Mouse (Mus musculus): ENCODE measurements around the gene Dnajb8. TPM values are rescaled to one million over a fixed set of nuclear protein-coding genes. Genes with fewer than 3 reads are reported as not detected.

The Dnajb8 gene
- total and polyA plus RNA-seq, 3 experiments: 0.29 TPM; not detected in 2

- no peak overlapping the region for H3K4me3 ChIP-seq
- no peaks in the 10 kb centered on the region for H3K79me2 ChIP-seq (replicated peaks; ENCODE audit: control insufficient read depth, insufficient read depth, low read length)
- no peak for TF ChIP-seq EP300 (IDR thresholded peaks at IDR 0.05; ENCODE audit: insufficient read depth, low read depth, low read length)
- no peak for TF ChIP-seq POLR2A (IDR thresholded peaks at IDR 0.05; ENCODE audit: insufficient read depth, low read depth, low read length)
- TF ChIP-seq CTCF (IDR thresholded peaks at IDR 0.05): no peak
- no peaks in the 10 kb centered on the region for H3K27me3 ChIP-seq (ENCODE audit: control insufficient read depth, insufficient read depth, low read length)
- no peak for DNase-seq
- no peaks in the 10 kb centered on the region for H3K36me3 ChIP-seq (ENCODE audit: control insufficient read depth, insufficient read depth, low read length)
- WGBS: 92% methylated on average over 1 of the region's 1 CpGs
- no peak overlapping the region for H3K27ac ChIP-seq
- intact Hi-C loops (cut with DNase I): no loop called here
- H3K4me1 ChIP-seq (ENCODE audit: control insufficient read depth, insufficient read depth, low read length): no peaks in the 10 kb centered on the region; the same call in 1 of the 2 replicates
- H3K9ac ChIP-seq (ENCODE audit: low read depth, low read length): no peak overlapping the region
Observed at GRCm38 (mm10) chr6:88265355-88265754, 43.3 kb downstream of the Dnajb8 start.

GRCm38 (mm10) chr6:88266055-88266454, 44.0 kb downstream of the Dnajb8 start:
- TF ChIP-seq CTCF (IDR thresholded peaks at IDR 0.05) (no peak), EP300 (IDR thresholded peaks at IDR 0.05; ENCODE audit: insufficient read depth, low read depth, low read length) (no peak), POLR2A (IDR thresholded peaks at IDR 0.05; ENCODE audit: insufficient read depth, low read depth, low read length) (no peak)
- Histone ChIP-seq H3K36me3 (ENCODE audit: control insufficient read depth, insufficient read depth, low read length) (no peaks in the 10 kb centered on the region), H3K27ac (no peak overlapping the region), H3K27me3 (ENCODE audit: control insufficient read depth, insufficient read depth, low read length) (no peaks in the 10 kb centered on the region), H3K9ac (ENCODE audit: low read depth, low read length) (no peak overlapping the region), H3K79me2 (replicated peaks; ENCODE audit: control insufficient read depth, insufficient read depth, low read length) (no peaks in the 10 kb centered on the region), H3K4me1 (ENCODE audit: control insufficient read depth, insufficient read depth, low read length) (no peaks in the 10 kb centered on the region; the same call in 1 of the 2 replicates), H3K4me3 (no peak overlapping the region)
- intact Hi-C loops (cut with DNase I): no loop called here
- DNase-seq: no peak
- 94% methylated on average over 3 of the region's 3 CpGs for WGBS

- WGBS: 68% methylated on average over 3 of the region's 3 CpGs
- DNase-seq: no peak
- intact Hi-C loops (cut with DNase I): no loop called here
- H3K27ac ChIP-seq: no peak overlapping the region
- no peaks in the 10 kb centered on the region; the same call in 1 of the 2 replicates for H3K4me1 ChIP-seq (ENCODE audit: control insufficient read depth, insufficient read depth, low read length)
- H3K9ac ChIP-seq (ENCODE audit: low read depth, low read length): no peak overlapping the region
- no peak overlapping the region for H3K4me3 ChIP-seq
- H3K79me2 ChIP-seq (replicated peaks; ENCODE audit: control insufficient read depth, insufficient read depth, low read length): no peaks in the 10 kb centered on the region
- no peak for TF ChIP-seq CTCF (IDR thresholded peaks at IDR 0.05)
- no peak for TF ChIP-seq POLR2A (IDR thresholded peaks at IDR 0.05; ENCODE audit: insufficient read depth, low read depth, low read length)
- no peak for TF ChIP-seq EP300 (IDR thresholded peaks at IDR 0.05; ENCODE audit: insufficient read depth, low read depth, low read length)
- no peaks in the 10 kb centered on the region for H3K36me3 ChIP-seq (ENCODE audit: control insufficient read depth, insufficient read depth, low read length)
- no peaks in the 10 kb centered on the region for H3K27me3 ChIP-seq (ENCODE audit: control insufficient read depth, insufficient read depth, low read length)
Observed at GRCm38 (mm10) chr6:88267068-88267467, 45.0 kb downstream of the Dnajb8 start.

- intact Hi-C loops (cut with DNase I): no loop called here
- TF ChIP-seq EP300 (IDR thresholded peaks at IDR 0.05; ENCODE audit: insufficient read depth, low read depth, low read length) (peak; percentile 64), CTCF (IDR thresholded peaks at IDR 0.05) (no peak)
- Histone ChIP-seq H3K27me3 (ENCODE audit: control insufficient read depth, insufficient read depth, low read length) (no peaks in the 10 kb centered on the region), H3K9ac (ENCODE audit: low read depth, low read length) (no peak overlapping the region), H3K4me3 (no peak overlapping the region), H3K27ac (no peak overlapping the region), H3K36me3 (ENCODE audit: control insufficient read depth, insufficient read depth, low read length) (no peaks in the 10 kb centered on the region), H3K79me2 (replicated peaks; ENCODE audit: control insufficient read depth, insufficient read depth, low read length) (no peaks in the 10 kb centered on the region), H3K4me1 (ENCODE audit: control insufficient read depth, insufficient read depth, low read length) (no peaks in the 10 kb centered on the region; the same call in 1 of the 2 replicates)
- 67% methylated on average over 2 of the region's 2 CpGs for WGBS
- DNase-seq: no peak
Observed at GRCm38 (mm10) chr6:88267970-88268369, 45.9 kb downstream of the Dnajb8 start.

- no peak overlapping the region for H3K27ac ChIP-seq
- no peak overlapping the region for H3K4me3 ChIP-seq
- no peaks in the 10 kb centered on the region for H3K27me3 ChIP-seq (ENCODE audit: control insufficient read depth, insufficient read depth, low read length)
- H3K9ac ChIP-seq (ENCODE audit: low read depth, low read length): no peak overlapping the region
- intact Hi-C loops (cut with DNase I): no loop called here
- H3K79me2 ChIP-seq (replicated peaks; ENCODE audit: control insufficient read depth, insufficient read depth, low read length): no peaks in the 10 kb centered on the region
- DNase-seq: no peak
- no peaks in the 10 kb centered on the region for H3K36me3 ChIP-seq (ENCODE audit: control insufficient read depth, insufficient read depth, low read length)
- WGBS: 95% methylated on average over 6 of the region's 6 CpGs
- TF ChIP-seq CTCF (IDR thresholded peaks at IDR 0.05) (no peak), EP300 (IDR thresholded peaks at IDR 0.05; ENCODE audit: insufficient read depth, low read depth, low read length) (no peak), POLR2A (IDR thresholded peaks at IDR 0.05; ENCODE audit: insufficient read depth, low read depth, low read length) (no peak)
- H3K4me1 ChIP-seq (ENCODE audit: control insufficient read depth, insufficient read depth, low read length): no peaks in the 10 kb centered on the region
Observed at GRCm38 (mm10) chr6:88274623-88275022, 52.6 kb downstream of the Dnajb8 start.

GRCm38 (mm10) chr6:88276221-88276620, 54.2 kb downstream of the Dnajb8 start:
- H3K36me3 ChIP-seq (ENCODE audit: control insufficient read depth, insufficient read depth, low read length): no peaks in the 10 kb centered on the region
- no peaks in the 10 kb centered on the region for H3K79me2 ChIP-seq (replicated peaks; ENCODE audit: control insufficient read depth, insufficient read depth, low read length)
- no peak overlapping the region for H3K4me3 ChIP-seq
- H3K4me1 ChIP-seq (ENCODE audit: control insufficient read depth, insufficient read depth, low read length): no peaks in the 10 kb centered on the region
- H3K27me3 ChIP-seq (ENCODE audit: control insufficient read depth, insufficient read depth, low read length): no peaks in the 10 kb centered on the region
- no peak overlapping the region for H3K27ac ChIP-seq
- 88% methylated on average over 4 of the region's 4 CpGs for WGBS
- DNase-seq: no peak
- TF ChIP-seq POLR2A (IDR thresholded peaks at IDR 0.05; ENCODE audit: insufficient read depth, low read depth, low read length) (no peak), CTCF (IDR thresholded peaks at IDR 0.05) (no peak), EP300 (IDR thresholded peaks at IDR 0.05; ENCODE audit: insufficient read depth, low read depth, low read length) (no peak)
- no peak overlapping the region for H3K9ac ChIP-seq (ENCODE audit: low read depth, low read length)
- intact Hi-C loops (cut with DNase I): no loop called here

Measured in heart, adult 2 months (tissue).